12 mouse cellular contexts compared by ENCODE assay signal in the genomic region with DNA sequence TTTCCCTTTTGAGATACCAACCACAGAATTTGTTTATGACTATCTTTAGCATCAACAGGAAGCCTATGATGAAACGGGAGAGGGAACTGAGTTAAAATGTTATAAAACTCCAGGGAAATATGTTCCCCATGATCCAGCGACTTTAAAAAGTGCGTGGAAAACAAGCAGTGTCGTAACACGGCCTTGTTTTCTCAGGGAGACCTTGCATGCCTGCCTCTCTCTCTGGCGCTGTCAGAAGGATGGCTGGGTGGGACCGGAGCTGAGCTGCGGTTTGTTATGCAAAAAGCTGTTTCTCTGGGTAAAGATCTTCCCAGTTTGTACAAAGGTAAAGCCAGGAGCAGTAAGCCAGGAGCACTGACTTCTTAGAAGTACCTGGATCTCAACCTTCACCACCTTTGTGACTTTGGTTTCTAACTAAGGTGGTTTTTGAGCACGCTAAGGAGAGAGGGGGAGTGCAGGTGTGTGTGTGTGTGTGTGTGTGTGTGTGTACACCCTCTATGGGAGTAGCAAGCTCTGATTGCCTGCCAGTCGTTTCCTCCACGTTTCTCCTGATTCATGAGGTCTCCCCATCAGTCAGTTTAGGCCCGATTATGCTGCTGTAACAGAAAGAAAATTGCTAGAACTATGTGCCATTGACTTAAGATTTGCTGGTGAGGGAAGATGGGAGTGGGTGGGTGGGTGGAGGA.
DNase-seq lines count a peak whose midpoint lies in the region; ATAC-seq and TF ChIP-seq lines count a peak whose summit lies in the region.
"Had no signal": no experiment of that assay in that cellular context is flagged by ENCODE, and none has a peak within 500 bp of the region (broad histone marks: within the 10 kb centered on the region; RNA-seq: fewer than 3 reads in every experiment).

No protein-coding gene starts in this region.

- TF ChIP-seq POLR2A in bone marrow macrophage, adult 2 months (IDR thresholded peaks at IDR 0.05; ENCODE audit: borderline replicate concordance, low read depth, low read length), result no peak

- no peak for TF ChIP-seq CTCF in bone marrow macrophage, adult 2 months (IDR thresholded peaks at IDR 0.05; ENCODE audit: low read depth, low read length)
- no peak for TF ChIP-seq CTCF in hindbrain, postnatal 0 days (IDR thresholded peaks at IDR 0.05; ENCODE audit: low read depth)

- ATAC-seq in megakaryocyte-erythroid progenitor cell, adult 5-6 weeks (replicated peaks; ENCODE audit: low FRiP score, low TSS enrichment, poor library complexity, severe bottlenecking), result 0 out of 2 replicates have a peak, but pooled peaks have one; percentile 20
- ATAC-seq in hindbrain, postnatal 0 days, result no peak
- no peak for ATAC-seq in frontal cortex, adult (ENCODE audit: low TSS enrichment)
- no peak for ATAC-seq in kidney, embryonic 16.5 days (ENCODE audit: low FRiP score, low TSS enrichment)
- ATAC-seq: Patski had no signal

- DNase-seq in ovary, adult 18-20 months (ENCODE audit: low spot score), result peak; percentile 17
- DNase-seq in ovary, postnatal 14 days (ENCODE audit: low spot score), result no peak
- DNase-seq in hindbrain, postnatal 0 days (ENCODE audit: low spot score), result no peak
- no peak for DNase-seq in c-Kit-positive CD71-positive TER-119-positive erythroid progenitor cells, embryonic 14.5 days (ENCODE audit: low spot score)
- DNase-seq: kidney, adult 2 months; liver, embryonic 13.5 days had no signal

- H3K4me1 ChIP-seq in bone marrow macrophage, adult 2 months (ENCODE audit: control insufficient read depth, insufficient read depth, low read length), result peaks cover 29% of the 10 kb centered on the region
- H3K4me1 ChIP-seq in hindbrain, postnatal 0 days (ENCODE audit: insufficient read depth, low read length), result no peaks in the 10 kb centered on the region
- no peaks in the 10 kb centered on the region for H3K4me1 ChIP-seq in kidney, embryonic 16.5 days (ENCODE audit: insufficient read depth, low read length)

- H3K9ac ChIP-seq in hindbrain, postnatal 0 days (replicated peaks; ENCODE audit: low read length), result no peak overlapping the region
- no peak overlapping the region for H3K9ac ChIP-seq in kidney, embryonic 16.5 days (replicated peaks; ENCODE audit: low read length)
- H3K9ac ChIP-seq: liver, embryonic 13.5 days had no signal

- H3K27ac ChIP-seq in bone marrow macrophage, adult 2 months (ENCODE audit: insufficient read depth, low read depth, low read length), result peak overlapping the region; percentile 88
- H3K27ac ChIP-seq in hindbrain, postnatal 0 days, result no peak overlapping the region
- H3K27ac ChIP-seq in kidney, embryonic 16.5 days (ENCODE audit: low read length), result no peak overlapping the region
- H3K27ac ChIP-seq: heart, adult 2 months; liver, embryonic 13.5 days had no signal

- no peaks in the 10 kb centered on the region for H3K9me3 ChIP-seq in hindbrain, postnatal 0 days (ENCODE audit: low read length)
- no peaks in the 10 kb centered on the region for H3K9me3 ChIP-seq in kidney, embryonic 16.5 days (ENCODE audit: low read length)
- H3K9me3 ChIP-seq: liver, embryonic 13.5 days had no signal

- peak overlapping the region; percentile 22; the same call in 1 of the 2 replicates for H3K4me3 ChIP-seq in bone marrow macrophage, adult 2 months (ENCODE audit: insufficient read depth, low read length)
- H3K4me3 ChIP-seq in hindbrain, postnatal 0 days (ENCODE audit: low read length), result no peak overlapping the region
- no peak overlapping the region for H3K4me3 ChIP-seq in kidney, embryonic 16.5 days (ENCODE audit: low read length)
- H3K4me3 ChIP-seq: heart, adult 2 months; liver, embryonic 13.5 days had no signal

- 24% methylated on average over 12 of the region's 12 CpGs for WGBS in hindbrain, postnatal 0 days
- WGBS in kidney, embryonic 16.5 days, result 25% methylated on average over 12 of the region's 12 CpGs

- no peak overlapping the region for H3K4me2 ChIP-seq in hindbrain, postnatal 0 days (ENCODE audit: low read depth, low read length)
- no peak overlapping the region for H3K4me2 ChIP-seq in kidney, embryonic 16.5 days (replicated peaks; ENCODE audit: low read depth, low read length)

- H3K27me3 ChIP-seq in hindbrain, postnatal 0 days (ENCODE audit: insufficient read depth, low read length), result no peaks in the 10 kb centered on the region
- H3K27me3 ChIP-seq in kidney, embryonic 16.5 days (ENCODE audit: insufficient read depth, low read length), result no peaks in the 10 kb centered on the region
- H3K27me3 ChIP-seq: liver, embryonic 13.5 days; Patski had no signal

- no peaks in the 10 kb centered on the region for H3K36me3 ChIP-seq in hindbrain, postnatal 0 days (ENCODE audit: insufficient read depth, low read length)
- H3K36me3 ChIP-seq in kidney, embryonic 16.5 days (ENCODE audit: insufficient read depth, low read length), result no peaks in the 10 kb centered on the region
- H3K36me3 ChIP-seq: liver, embryonic 13.5 days had no signal
